Mouse (Mus musculus) fibroblast of lung, adult 2 months (primary cell): Measurements from ENCODE around the gene D630036H23Rik.
"Not testable (repeated sequence)": the region's sequence is repeated elsewhere in the genome, so short reads cannot be mapped to it uniquely, and the experiment has no call there.

ENCODE experiments used
- DNase-seq: peaks from one replicate; pipeline ENCODE4 v3.0.0-alpha.2; 2011; ENCODE audit warnings: low read depth

D630036H23Rik gene

GRCm38 (mm10) chr12:36381441-36382340, at the start of gene D630036H23Rik, which contains the start of gene Ispd:
Gene D630036H23Rik (minus strand): TSS chr12:36382181.
Gene Ispd (plus strand): TSS chr12:36381450.
- DNase-seq, result peak; percentile 38

GRCm38 (mm10) chr12:36426163-36427045, 44.4 kb upstream of the D630036H23Rik start:
- DNase-seq, result no peak

GRCm38 (mm10) chr12:36425258-36425657, 43.3 kb upstream of the D630036H23Rik start:
- DNase-seq, result no peak

GRCm38 (mm10) chr12:36423677-36424076, 41.7 kb upstream of the D630036H23Rik start:
- DNase-seq, result peak; percentile 22

GRCm38 (mm10) chr12:36395115-36395514, 13.1 kb upstream of the D630036H23Rik start:
- no peak for DNase-seq

GRCm38 (mm10) chr12:36386991-36387390, 5.0 kb upstream of the D630036H23Rik start:
- no peak for DNase-seq

GRCm38 (mm10) chr12:36385386-36385785, 3.4 kb upstream of the D630036H23Rik start:
- no peak for DNase-seq

- DNase-seq, result no peak
Measured at GRCm38 (mm10) chr12:36380806-36381205, 1.2 kb downstream of the D630036H23Rik start.

- no peak for DNase-seq
Measured at GRCm38 (mm10) chr12:36380254-36380653, 1.7 kb downstream of the D630036H23Rik start.

- not testable (repeated sequence) for DNase-seq
Measured at GRCm38 (mm10) chr12:36376391-36376790, 5.6 kb downstream of the D630036H23Rik start.

GRCm38 (mm10) chr12:36373237-36373998, 8.6 kb downstream of the D630036H23Rik start:
- no peak for DNase-seq

- no peak for DNase-seq
Measured at GRCm38 (mm10) chr12:36364013-36364412, 18.0 kb downstream of the D630036H23Rik start.

GRCm38 (mm10) chr12:36360693-36361092, 21.3 kb downstream of the D630036H23Rik start:
- DNase-seq, result no peak

- DNase-seq, result no peak
Measured at GRCm38 (mm10) chr12:36360064-36360463, 21.9 kb downstream of the D630036H23Rik start.

GRCm38 (mm10) chr12:36344131-36344530, 37.9 kb downstream of the D630036H23Rik start:
- peak; percentile 13 for DNase-seq

GRCm38 (mm10) chr12:36333837-36334281, 48.1 kb downstream of the D630036H23Rik start:
- DNase-seq, result no peak

GRCm38 (mm10) chr12:36332676-36333075, 49.3 kb downstream of the D630036H23Rik start:
- DNase-seq, result no peak
